Mouse (Mus musculus) C2C12 (cell line): ENCODE measurements around the gene Gmppb. TPM values are rescaled to one million over a fixed set of nuclear protein-coding genes. Genes with fewer than 3 reads are reported as not detected.
A peak's percentile ranks its signal among the peaks of the same experiment; 100 is the strongest.

Source experiments
- H3K27me3 ChIP-seq: one replicate; pipeline ENCODE4 v1.6.1; 2011; ENCODE audit not compliant: control insufficient read depth, insufficient read depth, insufficient read length
- H3K36me3 ChIP-seq: one replicate; pipeline ENCODE4 v1.6.1; 2011; ENCODE audit not compliant: control insufficient read depth, insufficient read depth
- H3K4me3 ChIP-seq: one replicate; pipeline ENCODE4 v1.5.1; 2011; ENCODE audit warnings: mild to moderate bottlenecking, control low read depth; ENCODE audit not compliant: poor library complexity, insufficient read depth, severe bottlenecking
- H3K79me2 ChIP-seq: one replicate; pipeline ENCODE4 v1.6.1; 2011; ENCODE audit not compliant: control insufficient read depth, insufficient read depth
- H3K79me3 ChIP-seq: one replicate; pipeline ENCODE4 v1.6.1; 2011; ENCODE audit warnings: low read depth, control low read depth
- H3ac ChIP-seq: one replicate; pipeline ENCODE3; 2011; ENCODE audit warnings: low read depth; ENCODE audit not compliant: control insufficient read depth, insufficient read length
- CEBPB ChIP-seq: IDR thresholded peaks from one replicate; pipeline ENCODE4 v1.6.1; 2011; ENCODE audit warnings: low read depth, mild to moderate bottlenecking, control low read depth, moderate library complexity
- CTCF ChIP-seq: IDR thresholded peaks from one replicate; pipeline ENCODE4 v1.5.1; 2011; ENCODE audit not compliant: control insufficient read depth, insufficient read depth, insufficient read length
- FOSL1 ChIP-seq: IDR thresholded peaks from one replicate; pipeline ENCODE4 v1.8.0; 2011; ENCODE audit warnings: mild to moderate bottlenecking, low read length; ENCODE audit not compliant: poor library complexity, insufficient read depth, severe bottlenecking
- MAX ChIP-seq: IDR thresholded peaks from one replicate; pipeline ENCODE4 v1.6.1; 2011; ENCODE audit warnings: mild to moderate bottlenecking, control low read depth
- MYOD1 ChIP-seq: IDR thresholded peaks from one replicate; pipeline ENCODE4 v1.6.1; 2011; ENCODE audit warnings: low read depth; ENCODE audit not compliant: control insufficient read depth, insufficient read length
- MYOG ChIP-seq: IDR thresholded peaks from one replicate; pipeline ENCODE4 v1.6.1; 2011; ENCODE audit not compliant: control insufficient read depth, insufficient read length; ENCODE audit errors: extremely low read depth
- USF1 ChIP-seq: IDR thresholded peaks from one replicate; pipeline ENCODE4 v1.6.1; 2011; ENCODE audit warnings: low read depth, mild to moderate bottlenecking, control low read depth, moderate library complexity
- polyA plus RNA-seq: library from polyadenylated mRNA; unstranded; fragments of >200 nt; fragmentation: generic; extraction: Trizol; gene quantifications from one replicate; pipeline ENCODE4 v1.2.1, GENCODE M21; 2012; ENCODE audit warnings: missing spikeins

Gmppb gene
- polyA plus RNA-seq, 1 experiment, result 23.5 TPM

DNA sequence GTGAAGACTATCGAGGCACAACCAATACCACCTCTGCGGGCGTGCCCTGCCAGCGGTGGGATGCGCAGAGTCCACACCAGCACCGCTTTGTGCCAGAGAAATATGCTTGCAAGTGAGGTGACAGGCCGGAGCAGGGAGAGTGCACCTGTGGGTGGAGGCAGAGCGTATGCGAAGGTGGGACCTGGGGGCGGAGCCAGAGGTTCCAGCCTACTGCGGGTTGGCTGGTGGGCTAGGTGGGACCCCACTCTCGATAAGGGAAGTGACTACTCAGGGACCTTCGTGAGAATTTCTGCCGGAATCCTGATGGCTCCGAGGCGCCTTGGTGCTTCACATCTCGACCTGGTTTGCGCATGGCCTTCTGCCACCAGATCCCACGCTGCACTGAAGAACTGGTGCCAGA, 33.5 kb downstream of the Gmppb start:
- H3K27me3 ChIP-seq, result no peaks in the 10 kb centered on the region

DNA sequence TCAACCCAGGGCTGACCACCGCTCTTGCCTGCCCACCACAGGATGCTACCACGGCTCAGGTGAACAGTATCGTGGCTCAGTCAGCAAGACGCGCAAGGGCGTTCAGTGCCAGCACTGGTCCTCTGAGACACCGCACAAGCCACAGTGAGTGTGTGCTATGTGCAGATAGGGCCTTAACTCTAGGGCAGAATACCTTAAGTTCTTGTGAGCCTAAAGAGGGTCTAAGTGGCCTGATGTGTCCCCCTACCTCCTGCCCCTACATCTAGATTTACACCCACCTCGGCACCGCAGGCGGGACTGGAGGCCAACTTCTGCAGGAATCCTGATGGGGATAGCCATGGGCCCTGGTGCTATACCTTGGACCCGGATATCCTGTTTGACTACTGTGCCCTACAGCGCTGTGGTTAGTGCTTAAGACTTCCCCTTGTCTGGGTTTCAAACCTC, 34.0 kb downstream of the Gmppb start, which contains the start of gene Rnf123:
Rnf123 (minus strand) TSS at position 359 of the 444 bp plus-strand sequence.
- TF ChIP-seq MYOD1 (no peak), FOSL1 (no peak), MYOG (no peak), MAX (no peak), USF1 (no peak), CEBPB (no peak), CTCF (no peak)
- H3K36me3 ChIP-seq, result peaks cover 18% of the 10 kb centered on the region
- H3K4me3 ChIP-seq, result no peak within 1 kb of the TSS
- no peak within 1 kb of the TSS for H3ac ChIP-seq
- no peaks in the 10 kb centered on the region for H3K27me3 ChIP-seq
- peaks cover 8% of the 10 kb centered on the region for H3K79me2 ChIP-seq
- no peaks in the 10 kb centered on the region for H3K79me3 ChIP-seq

More for the DNA sequence above, 33.5 kb downstream of the Gmppb start:
- H3K36me3 ChIP-seq, result peaks cover 13% of the 10 kb centered on the region
- H3K79me3 ChIP-seq, result no peaks in the 10 kb centered on the region
- peaks cover 8% of the 10 kb centered on the region for H3K79me2 ChIP-seq
- no peak overlapping the region for H3K4me3 ChIP-seq
- TF ChIP-seq FOSL1 (no peak), USF1 (no peak), CTCF (no peak), MAX (no peak), MYOD1 (no peak), CEBPB (no peak)
- no peak overlapping the region for H3ac ChIP-seq

GRCm38 (mm10) chr9:108083561-108083960, 34.5 kb downstream of the Gmppb start:
- Histone ChIP-seq H3K27me3 (no peaks in the 10 kb centered on the region), H3K4me3 (no peak overlapping the region), H3K79me2 (peaks cover 5% of the 10 kb centered on the region), H3ac (no peak overlapping the region), H3K36me3 (peaks cover 23% of the 10 kb centered on the region), H3K79me3 (no peaks in the 10 kb centered on the region)
- TF ChIP-seq MAX (no peak), MYOD1 (no peak), FOSL1 (no peak), CEBPB (no peak), CTCF (no peak), MYOG (no peak), USF1 (no peak)

DNA sequence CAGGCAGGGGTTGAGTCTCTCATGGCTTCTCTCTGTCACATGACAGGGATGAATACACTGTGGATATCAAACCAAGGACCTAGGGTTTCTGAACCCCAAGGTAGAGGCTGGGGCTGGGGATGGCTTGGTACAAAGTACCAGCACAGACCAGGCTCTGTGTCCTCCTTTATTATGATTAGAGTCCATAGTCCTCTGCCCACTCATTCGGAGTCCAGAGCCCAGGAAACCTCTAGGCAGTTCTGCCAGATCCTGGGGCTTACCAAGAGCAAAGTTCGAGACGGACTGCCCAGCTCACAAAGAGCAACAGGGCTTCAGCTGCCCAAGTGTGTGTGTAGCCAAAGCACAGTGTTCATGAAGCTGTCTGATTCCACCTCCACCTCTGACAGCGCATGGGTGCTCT, 36.2 kb downstream of the Gmppb start:
- TF ChIP-seq USF1 (no peak), MYOD1 (no peak), CTCF (no peak), MAX (no peak), FOSL1 (no peak), MYOG (no peak), CEBPB (no peak)
- Histone ChIP-seq H3K36me3 (peaks cover 28% of the 10 kb centered on the region), H3K4me3 (no peak overlapping the region), H3K27me3 (no peaks in the 10 kb centered on the region), H3K79me3 (no peaks in the 10 kb centered on the region), H3ac (no peak overlapping the region), H3K79me2 (no peaks in the 10 kb centered on the region)

- no peak for TF ChIP-seq MYOD1
- no peak for TF ChIP-seq MYOG
- TF ChIP-seq CTCF, result no peak
- no peak for TF ChIP-seq FOSL1
- TF ChIP-seq USF1, result no peak
- H3ac ChIP-seq, result no peak overlapping the region
- H3K4me3 ChIP-seq, result no peak overlapping the region
- peaks cover 12% of the 10 kb centered on the region for H3K79me2 ChIP-seq
- peaks cover 2% of the 10 kb centered on the region for H3K79me3 ChIP-seq
- no peaks in the 10 kb centered on the region for H3K27me3 ChIP-seq
- H3K36me3 ChIP-seq, result peaks cover 22% of the 10 kb centered on the region
Measured at GRCm38 (mm10) chr9:108090611-108091120, 41.6 kb downstream of the Gmppb start.

GRCm38 (mm10) chr9:108093586-108093985, 44.5 kb downstream of the Gmppb start:
- peak overlapping the region; percentile 69 for H3K4me3 ChIP-seq
- TF ChIP-seq USF1, result no peak
- no peak for TF ChIP-seq MYOD1
- TF ChIP-seq MAX, result no peak
- TF ChIP-seq MYOG, result no peak
- no peak for TF ChIP-seq FOSL1
- TF ChIP-seq CTCF, result no peak
- no peaks in the 10 kb centered on the region for H3K27me3 ChIP-seq
- H3K79me3 ChIP-seq, result peaks cover 2% of the 10 kb centered on the region
- H3K36me3 ChIP-seq, result peaks cover 9% of the 10 kb centered on the region
- H3ac ChIP-seq, result peak overlapping the region; percentile 1
- peaks cover 12% of the 10 kb centered on the region for H3K79me2 ChIP-seq
